Mouse (Mus musculus): ENCODE results near the gene Ppp1r9b.

Ppp1r9b gene

GRCm38 (mm10) chr11:95053062-95053461, 62.2 kb downstream of the Ppp1r9b start:
- DNase-seq = no peak
